Mouse (Mus musculus): Measurements from ENCODE around the gene Yif1b.
A peak's percentile ranks its signal among the peaks of the same experiment; 100 is the strongest.
"Not testable (repeated sequence)": the region's sequence is repeated elsewhere in the genome, so short reads cannot be mapped to it uniquely, and the experiment has no call there.

The Yif1b gene

GRCm38 (mm10) chr7:29238019-29238967 is at the start of gene Yif1b:
Yif1b (plus strand) TSS chr7:29238329.
- peak; percentile 93 for DNase-seq (ENCODE audit: low spot score)

GRCm38 (mm10) chr7:29194230-29194629 is 43.9 kb upstream of the Yif1b start:
- DNase-seq (ENCODE audit: low spot score) = not testable (repeated sequence)

GRCm38 (mm10) chr7:29202577-29202976 is 35.6 kb upstream of the Yif1b start:
- DNase-seq (ENCODE audit: low spot score) = no peak

DNA sequence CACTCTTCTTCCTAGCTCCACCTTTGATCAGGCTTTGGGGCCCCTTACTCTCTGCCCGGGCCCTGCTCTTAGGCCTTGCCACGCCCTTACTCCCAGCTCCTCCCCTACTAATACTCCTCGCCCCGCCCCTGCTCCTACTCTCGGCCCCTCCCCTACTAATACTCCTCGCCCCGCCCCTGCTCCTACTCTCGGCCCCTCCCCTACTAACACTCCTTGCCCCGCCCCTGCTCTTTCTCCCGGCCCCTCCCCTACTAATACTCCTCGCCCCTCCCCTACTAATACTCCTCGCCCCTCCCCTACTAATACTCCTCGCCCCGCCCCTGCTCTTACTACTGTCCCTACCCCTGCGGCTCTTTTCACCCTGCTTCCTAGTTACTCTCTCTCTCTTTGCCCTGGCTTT is 27.1 kb upstream of the Yif1b start:
- DNase-seq (ENCODE audit: low spot score) = peak; percentile 39

- DNase-seq (ENCODE audit: low spot score) = peak; percentile 75
Observed at GRCm38 (mm10) chr7:29211415-29212198, 26.5 kb upstream of the Yif1b start.

DNA sequence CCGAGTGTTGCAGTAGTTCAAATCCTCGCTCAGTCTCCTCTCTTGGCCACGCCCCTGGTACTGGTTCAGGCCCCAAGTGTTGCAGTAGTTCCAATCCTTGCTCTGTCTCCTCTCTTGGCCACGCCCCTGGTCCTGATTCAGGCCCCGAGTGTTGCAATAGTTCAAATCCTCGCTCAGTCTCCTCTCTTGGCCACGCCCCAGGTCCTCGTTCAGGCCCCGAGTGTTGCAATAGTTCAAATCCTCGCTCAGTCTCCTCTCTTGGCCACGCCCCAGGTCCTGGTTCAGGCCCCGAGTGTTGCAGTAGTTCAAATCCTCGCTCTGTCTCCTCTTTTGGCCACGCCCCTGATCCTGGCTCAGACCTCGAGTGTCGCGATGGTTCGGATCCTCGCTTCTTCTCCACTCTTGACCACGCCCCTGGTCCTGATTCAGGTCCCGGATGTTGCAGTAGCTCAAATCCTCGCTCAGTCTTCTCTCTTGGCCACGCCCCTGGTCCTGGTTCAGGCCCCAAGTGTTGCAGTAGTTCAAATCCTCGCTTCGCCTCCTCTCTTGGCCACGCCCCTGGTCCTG is 25.8 kb upstream of the Yif1b start:
- DNase-seq (ENCODE audit: low spot score) = no peak

DNA sequence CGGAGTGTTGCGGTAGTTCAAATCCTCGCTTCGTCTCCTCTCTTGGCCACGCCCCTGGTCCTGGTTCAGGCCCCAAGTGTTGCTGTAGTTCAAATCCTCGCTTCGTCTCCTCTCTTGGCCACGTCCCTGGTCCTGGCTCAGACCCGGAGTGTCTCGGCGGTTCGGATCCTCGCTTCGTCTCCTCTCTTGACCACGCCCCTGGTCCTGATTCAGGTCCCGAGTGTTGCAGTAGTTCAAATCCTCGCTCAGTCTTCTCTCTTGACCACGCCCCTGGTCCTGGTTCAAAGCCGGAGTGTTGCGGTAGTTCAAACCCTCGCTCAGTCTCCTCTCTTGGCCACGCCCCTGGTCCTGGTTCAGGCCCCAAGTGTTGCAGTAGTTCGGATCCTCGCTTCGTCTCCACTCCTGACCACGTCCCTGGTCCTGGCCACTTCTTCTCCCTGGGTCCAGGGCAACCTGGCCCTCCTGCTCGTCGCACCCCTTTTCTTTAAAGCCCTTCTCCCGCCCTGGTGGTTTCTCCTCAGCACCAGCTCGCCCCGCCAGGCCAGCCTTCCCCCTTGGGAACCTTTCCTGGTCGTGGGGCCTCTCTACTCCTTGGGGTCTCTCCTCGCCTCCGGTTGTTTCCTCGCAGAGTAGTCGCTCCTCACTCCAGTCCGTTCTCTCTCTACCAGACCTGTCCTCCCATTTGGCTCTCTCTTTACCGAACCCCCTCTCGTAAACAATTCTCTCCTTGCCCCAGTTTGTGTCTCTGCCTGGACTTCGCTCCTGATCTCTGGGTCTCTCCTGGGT is 25.2 kb upstream of the Yif1b start:
- DNase-seq (ENCODE audit: low spot score) = not testable (repeated sequence)

DNA sequence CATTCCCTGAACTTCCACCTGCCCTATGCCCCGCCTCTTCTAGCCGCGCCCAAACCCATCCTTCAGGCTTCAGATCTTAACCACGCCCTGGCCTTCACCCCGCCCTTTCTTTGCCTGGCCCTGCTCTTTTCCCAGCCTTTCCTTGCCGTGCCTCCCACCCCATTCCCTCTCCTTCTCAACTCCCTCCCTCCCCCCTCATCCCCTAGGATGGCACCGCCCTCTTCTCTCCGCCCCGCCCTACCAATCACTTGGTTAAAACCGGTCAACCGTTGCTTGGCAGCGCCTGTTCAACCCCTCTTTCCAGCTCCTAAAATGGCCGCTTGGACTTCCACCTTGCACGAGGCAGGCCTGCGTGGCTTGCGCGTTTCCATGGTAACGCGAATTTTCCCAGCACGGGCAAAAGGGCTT is 24.4 kb upstream of the Yif1b start, which contains the start of gene Catsperg1:
Gene Catsperg1 (minus strand): TSS at position 361 of the 408 bp plus-strand sequence.
- DNase-seq (ENCODE audit: low spot score) = no peak

GRCm38 (mm10) chr7:29214236-29214635 is 23.9 kb upstream of the Yif1b start:
- DNase-seq (ENCODE audit: low spot score) = no peak

GRCm38 (mm10) chr7:29214846-29215245 is 23.3 kb upstream of the Yif1b start:
- DNase-seq (ENCODE audit: low spot score) = no peak

- no peak for DNase-seq (ENCODE audit: low spot score)
Observed at GRCm38 (mm10) chr7:29224756-29225394, 13.3 kb upstream of the Yif1b start.

DNA sequence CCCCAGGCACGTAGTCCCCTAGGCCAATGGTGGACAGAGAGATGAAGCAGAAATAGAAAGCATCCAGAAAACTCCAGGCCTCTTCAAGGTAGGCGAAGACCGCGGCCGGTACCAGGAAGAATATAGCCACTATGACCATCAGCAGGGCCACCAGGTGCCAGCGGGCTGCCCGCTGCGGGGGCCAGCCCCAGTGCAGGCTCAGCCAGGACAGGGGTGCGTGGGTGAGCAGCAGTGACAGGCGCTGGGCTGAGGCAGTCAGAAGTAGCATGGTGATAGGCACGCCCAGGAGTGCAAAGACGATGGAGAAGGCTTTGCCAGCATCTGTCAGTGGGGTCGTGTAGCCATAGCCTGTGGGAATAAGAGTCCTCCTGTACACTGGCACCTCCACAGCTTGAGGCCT is 12.6 kb upstream of the Yif1b start:
- no peak for DNase-seq (ENCODE audit: low spot score)

DNA sequence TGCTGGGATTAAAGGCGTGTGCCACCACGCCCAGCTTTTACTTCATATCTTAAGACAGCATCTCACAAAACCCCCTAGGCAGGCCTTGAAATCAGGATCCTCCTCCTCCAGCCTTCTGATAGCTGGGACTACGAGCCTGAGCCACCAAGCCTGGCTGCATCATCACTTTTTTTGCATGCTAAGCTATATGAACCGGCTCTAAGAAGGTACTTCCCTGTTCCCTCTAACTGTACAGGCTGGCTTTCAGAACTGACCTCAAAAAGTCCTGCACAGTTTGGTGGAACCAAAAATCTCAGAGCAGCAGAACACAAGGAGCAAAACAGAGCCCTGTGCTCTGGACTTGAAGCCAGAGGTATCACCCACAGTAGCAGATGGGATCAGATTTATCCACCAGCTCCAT is 9.9 kb upstream of the Yif1b start:
- no peak for DNase-seq (ENCODE audit: low spot score)

DNA sequence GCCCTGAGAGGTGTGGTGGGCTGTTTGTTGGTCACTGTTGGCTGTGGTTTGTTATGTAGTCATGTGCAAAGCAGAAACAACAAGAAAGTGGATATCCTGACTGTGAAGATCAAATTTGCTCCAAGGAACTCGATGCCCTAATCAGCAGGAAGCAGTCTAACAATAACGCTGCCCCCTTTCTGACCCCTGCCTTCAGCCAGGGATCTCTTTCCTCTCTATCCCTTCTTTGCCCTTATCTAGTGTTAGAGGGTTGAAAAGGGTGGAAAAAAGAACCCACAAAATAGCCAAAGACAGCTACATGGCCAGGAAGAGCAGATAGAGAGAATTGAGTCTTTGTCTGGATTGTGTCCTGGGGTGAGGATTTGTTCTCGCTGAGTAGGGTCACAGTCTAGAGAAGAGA is 7.6 kb upstream of the Yif1b start:
- no peak for DNase-seq (ENCODE audit: low spot score)

DNA sequence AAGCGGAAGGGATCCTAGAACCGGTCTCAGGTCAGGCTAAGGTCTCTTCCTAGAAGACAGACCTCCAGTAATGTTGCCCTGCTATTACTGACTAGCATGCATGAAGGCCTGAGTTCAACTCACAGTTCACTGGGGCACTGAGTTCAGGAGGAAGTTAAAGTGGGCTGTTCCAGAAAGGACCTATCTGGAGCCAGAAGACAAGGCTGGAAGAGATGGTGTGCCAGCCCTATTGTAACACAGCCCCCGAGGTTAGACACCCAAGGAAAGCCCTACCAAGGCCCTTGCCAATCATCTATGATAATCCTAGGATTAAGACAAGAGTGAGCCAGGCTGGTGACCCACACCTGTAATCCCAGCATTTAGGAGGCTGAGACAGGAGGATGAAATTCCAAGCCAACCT is 6.6 kb upstream of the Yif1b start:
- DNase-seq (ENCODE audit: low spot score) = no peak

DNA sequence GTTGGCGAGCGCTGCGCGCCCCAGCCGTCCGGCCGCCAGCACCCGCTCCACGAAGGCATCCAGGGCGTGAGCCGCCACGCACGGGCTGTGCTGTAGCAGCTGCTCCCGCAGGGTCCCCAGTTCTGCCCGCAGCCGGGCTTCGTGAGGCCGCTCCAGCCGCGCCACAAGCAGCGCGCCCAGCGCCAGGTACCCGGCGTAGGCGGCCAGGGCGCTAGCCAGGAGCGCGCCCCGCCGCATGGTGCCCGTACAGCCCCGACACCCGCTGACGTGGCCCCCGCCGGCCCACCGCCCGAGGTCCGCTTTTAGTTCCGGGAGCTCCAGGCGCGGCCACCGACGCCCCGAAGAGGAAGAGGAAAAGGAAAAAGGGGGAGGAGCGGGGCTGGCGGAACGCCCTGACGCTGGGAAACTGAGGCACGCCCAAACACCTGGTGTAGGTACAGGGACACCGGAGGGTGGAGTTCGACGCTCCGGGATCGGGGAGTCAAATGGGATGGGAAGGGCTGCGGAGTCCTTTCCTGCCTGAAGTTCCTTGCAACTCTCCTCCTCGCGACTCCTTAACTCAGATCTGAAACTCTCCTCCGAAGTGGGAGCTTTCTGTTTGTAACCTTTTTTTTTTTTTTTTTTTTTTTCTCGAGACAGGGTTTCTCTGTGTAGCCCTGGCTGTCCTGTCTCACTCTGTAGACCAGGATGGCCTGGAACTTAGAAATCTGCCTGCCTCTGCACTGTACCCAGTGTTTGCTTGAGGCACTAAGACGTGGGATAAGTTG is 5.7 kb upstream of the Yif1b start, which contains the start of gene Kcnk6:
Gene Kcnk6 (minus strand): TSS at position 269 of the 767 bp plus-strand sequence.
- peak; percentile 37 for DNase-seq (ENCODE audit: low spot score)

DNA sequence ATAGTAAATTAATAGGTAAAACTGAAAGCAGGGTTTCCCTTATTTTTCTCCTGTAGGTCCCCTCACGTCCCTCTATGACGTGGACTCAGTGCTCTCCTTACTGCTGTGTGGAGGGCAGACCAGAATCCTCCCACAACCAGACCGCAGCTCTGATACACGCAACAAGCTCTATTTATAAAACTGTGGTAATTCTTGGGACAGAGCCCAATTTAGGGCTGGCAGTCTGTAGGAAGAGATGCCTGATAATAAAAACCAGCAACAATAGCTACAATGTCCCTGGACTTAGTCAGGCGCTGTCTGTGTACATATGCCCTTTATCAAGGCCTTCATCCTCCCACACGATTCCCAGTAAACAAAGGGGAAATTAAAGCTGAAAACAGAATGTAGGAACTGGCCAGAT is 4.4 kb upstream of the Yif1b start:
- DNase-seq (ENCODE audit: low spot score) = no peak

- no peak for DNase-seq (ENCODE audit: low spot score)
Observed at GRCm38 (mm10) chr7:29234661-29235060, 3.5 kb upstream of the Yif1b start.

- no peak for DNase-seq (ENCODE audit: low spot score)
Observed at GRCm38 (mm10) chr7:29236593-29236992, 1.5 kb upstream of the Yif1b start.

- not testable (repeated sequence) for DNase-seq (ENCODE audit: low spot score)
Observed at GRCm38 (mm10) chr7:29237596-29237995, 533 bp upstream of the Yif1b start.
